Mouse (Mus musculus): ENCODE measurements around the gene Rgs13.
"Not testable (repeated sequence)": the region's sequence is repeated elsewhere in the genome, so short reads cannot be mapped to it uniquely, and the experiment has no call there.

Rgs13 gene

DNA sequence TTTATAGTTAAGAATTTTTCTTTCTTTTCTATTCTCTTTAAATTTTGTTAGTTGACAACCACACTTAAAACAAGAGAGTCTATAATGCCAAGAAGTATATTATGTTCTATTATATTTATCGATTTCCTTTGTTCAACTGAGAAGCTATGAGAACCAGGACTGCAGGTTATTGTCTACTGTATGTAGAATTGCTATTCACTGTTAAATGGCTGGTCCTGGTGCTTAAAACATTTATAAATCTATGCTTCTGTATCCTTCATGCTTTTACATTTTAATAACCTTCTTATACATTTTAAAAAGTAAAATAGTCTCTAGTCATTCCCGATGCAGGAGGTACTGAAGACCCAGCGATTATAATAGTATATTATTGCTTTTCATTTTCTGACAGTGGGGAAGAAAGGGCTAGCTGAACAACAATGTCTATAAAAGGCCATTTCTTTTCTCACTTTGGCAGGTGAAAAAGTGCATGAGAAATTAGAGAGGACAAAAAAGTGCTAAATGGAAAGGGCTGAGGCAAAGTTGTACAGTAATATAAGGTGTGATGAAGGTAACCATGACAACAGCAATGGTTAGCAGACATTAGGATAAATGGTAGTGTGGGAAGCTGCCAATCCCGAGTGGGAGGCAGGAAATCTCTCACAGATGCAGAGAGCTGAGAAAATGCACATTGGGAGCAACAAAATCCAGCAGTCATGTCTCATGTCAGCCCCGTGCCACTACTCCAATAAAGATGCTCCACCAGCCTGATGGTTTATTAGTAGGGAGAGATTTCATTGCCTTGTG lies 25.6 kb downstream of the Rgs13 start:
- DNase-seq: no peak

DNA sequence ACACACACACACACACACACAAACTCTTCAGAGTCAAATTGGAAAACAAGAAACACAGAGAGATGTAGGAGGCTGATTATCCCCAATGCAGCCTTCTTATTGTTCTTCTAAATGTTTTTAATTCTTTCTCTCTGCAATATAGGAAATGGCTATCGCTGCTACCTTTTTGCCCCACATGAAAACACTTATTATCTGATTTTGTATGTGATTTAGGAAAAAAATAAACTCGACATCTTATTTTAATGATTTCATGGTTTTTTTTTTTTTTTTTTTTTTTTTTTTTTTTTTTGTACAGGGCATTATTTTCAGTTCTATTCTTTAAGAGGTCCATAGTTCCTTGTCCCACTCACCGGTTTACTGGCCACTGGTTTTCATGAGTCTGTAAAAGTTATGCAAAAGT lies 27.2 kb downstream of the Rgs13 start:
- DNase-seq: no peak

DNA sequence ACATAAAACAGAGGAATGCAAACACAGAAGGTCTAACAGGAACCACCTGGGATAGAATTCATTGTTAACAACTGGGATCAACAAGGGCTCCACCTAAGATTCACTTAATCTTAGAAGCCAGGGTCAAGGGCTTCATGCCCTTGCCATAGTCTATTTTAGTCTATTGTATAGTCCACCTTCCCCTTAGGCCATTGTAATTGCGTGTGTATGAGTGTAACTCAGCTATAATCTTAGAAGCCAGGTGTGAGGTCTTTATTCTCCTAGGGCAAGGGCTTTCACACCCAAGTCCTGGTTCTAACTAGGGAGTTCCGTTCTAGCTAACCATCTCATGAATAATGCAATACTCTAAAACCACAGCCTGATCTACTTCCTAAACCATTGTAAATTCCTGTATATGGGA lies 35.8 kb downstream of the Rgs13 start:
- DNase-seq: not testable (repeated sequence)

DNA sequence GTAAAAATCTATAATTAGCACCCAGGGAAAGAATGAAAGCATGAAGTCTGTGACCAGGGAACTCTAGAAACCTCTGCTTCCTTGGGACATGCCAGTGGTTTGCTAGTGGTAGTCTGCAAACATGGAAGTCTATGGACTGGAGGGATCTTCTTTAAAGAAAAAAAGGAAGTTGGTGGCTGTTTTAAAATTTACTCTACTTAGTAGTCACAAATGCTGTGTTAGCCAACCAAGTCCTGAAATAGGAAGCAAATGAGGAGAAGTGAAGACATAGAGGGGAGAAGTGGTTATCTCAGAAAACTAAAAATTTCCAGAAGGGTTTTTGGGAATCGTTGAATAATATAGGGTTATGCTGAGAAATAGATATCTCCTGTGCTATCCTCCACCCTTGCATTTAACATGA lies 37.3 kb downstream of the Rgs13 start:
- DNase-seq: no peak

DNA sequence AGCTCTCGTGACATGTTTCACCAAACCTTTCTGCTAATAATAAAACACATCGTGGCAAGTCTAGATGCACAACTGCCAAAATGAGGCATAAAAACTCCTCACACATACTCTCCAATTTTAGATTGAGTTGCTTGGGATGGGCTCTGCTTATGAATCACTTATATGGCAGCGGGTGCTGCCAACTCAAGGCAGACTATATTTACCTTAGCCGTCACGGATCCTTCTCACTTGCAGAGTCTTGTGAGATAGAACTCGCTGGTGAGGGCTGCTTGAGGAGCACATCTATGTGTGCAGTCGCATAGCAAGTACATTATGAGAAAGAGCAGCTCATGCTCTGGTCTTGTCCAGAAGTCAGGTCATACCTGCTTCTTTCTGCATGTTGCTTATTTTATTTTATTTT lies 49.2 kb downstream of the Rgs13 start:
- no peak for DNase-seq

GRCm38 (mm10) chr1:144120042-144120441 lies 57.1 kb downstream of the Rgs13 start:
- DNase-seq: no peak

- peak; percentile 18 to 48 for DNase-seq
These were observed 57.7 kb downstream of the Rgs13 start for GRCm38 (mm10) chr1:144119456-144119855.

GRCm38 (mm10) chr1:144115848-144116727 lies 61.1 kb downstream of the Rgs13 start:
- no peak for DNase-seq

- peak; percentile 63 to 75 for DNase-seq
These were observed 63.6 kb downstream of the Rgs13 start for GRCm38 (mm10) chr1:144113438-144114074.

DNA sequence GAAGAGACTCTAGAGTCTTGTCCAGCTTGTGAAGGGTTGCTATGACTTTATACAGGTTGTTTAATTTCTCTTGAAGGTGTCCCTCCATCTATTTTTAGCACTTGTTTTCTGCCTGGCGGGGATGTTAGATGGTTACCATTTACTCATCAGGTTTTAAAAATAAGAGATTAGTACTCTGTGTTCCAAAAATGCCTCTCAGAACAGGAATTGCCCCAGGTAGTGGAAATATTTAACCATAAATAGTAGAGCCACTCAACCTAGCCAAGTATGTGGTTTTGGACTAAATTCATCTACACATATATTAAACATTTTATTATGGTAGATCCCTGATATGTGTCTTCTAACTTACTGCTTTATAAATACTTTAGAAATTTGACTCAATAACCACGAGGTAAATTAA lies 64.2 kb downstream of the Rgs13 start:
- DNase-seq: no peak

DNA sequence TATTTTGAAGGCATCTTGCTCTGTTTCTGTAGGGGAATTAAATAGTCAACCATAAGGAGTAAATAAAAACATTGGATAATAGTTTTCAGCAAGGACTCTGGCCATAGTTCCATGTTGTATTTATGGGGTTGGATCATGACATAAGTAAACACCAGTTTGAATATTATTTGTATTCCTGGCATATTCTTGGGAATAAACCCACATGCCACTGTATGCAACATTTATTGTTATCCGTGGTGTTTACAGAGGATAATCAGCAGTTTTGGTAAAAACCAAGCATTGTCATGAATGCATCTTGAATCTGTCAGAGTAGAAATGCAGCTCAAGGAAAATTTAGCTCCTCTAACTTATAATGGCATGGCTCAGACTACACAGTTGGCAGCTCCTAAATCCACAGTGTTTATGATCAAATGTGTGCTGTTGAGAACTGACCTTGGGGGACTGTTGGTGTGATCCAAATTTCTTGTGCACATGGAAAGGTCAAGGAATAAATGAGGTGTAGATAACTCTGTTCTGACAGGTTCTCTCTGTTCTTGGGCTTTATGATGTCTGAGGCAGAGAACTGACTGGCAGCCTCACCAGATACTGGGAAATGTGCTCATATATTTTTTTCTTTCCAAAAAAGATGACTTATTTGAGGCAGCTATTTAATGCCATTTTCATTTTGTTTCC lies 78.4 kb downstream of the Rgs13 start:
- DNase-seq: no peak

GRCm38 (mm10) chr1:144090410-144090809 lies 86.8 kb downstream of the Rgs13 start:
- DNase-seq: no peak
